Mouse (Mus musculus): ENCODE measurements around the gene Tmod3.

Gene Tmod3

DNA sequence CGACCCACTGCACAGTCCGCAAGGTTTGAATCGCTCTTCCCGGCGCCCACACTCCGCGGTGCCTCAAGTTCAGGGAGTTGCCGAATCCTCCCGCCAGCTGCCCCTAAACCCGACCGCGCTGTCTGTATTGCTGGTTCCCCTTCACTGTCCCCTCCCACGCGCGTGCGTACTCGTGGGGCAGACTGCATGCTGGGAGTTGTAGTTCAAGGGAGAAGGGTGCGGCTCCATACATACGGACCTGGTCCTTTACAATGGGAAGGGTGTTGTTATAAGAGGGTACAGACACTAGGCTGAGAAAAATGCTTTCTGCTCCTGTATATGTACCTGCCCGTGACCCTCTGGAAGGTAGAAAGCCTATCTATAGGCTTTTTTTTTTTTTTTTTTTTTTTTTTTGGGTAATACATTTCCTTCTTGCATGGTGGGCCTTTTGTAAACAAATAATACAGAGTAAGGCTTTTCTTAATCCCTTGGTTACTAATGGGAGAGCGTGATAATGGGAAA, at the start of gene Tmod3:
Gene Tmod3, minus strand, starts transcription at position 146 of the 501 bp plus-strand sequence.
- DNase-seq = peak; percentile 97

GRCm38 (mm10) chr9:75607496-75607895, 48.0 kb upstream of the Tmod3 start:
- DNase-seq = no peak

- DNase-seq = no peak
Measured at GRCm38 (mm10) chr9:75601510-75601909, 42.1 kb upstream of the Tmod3 start.

DNA sequence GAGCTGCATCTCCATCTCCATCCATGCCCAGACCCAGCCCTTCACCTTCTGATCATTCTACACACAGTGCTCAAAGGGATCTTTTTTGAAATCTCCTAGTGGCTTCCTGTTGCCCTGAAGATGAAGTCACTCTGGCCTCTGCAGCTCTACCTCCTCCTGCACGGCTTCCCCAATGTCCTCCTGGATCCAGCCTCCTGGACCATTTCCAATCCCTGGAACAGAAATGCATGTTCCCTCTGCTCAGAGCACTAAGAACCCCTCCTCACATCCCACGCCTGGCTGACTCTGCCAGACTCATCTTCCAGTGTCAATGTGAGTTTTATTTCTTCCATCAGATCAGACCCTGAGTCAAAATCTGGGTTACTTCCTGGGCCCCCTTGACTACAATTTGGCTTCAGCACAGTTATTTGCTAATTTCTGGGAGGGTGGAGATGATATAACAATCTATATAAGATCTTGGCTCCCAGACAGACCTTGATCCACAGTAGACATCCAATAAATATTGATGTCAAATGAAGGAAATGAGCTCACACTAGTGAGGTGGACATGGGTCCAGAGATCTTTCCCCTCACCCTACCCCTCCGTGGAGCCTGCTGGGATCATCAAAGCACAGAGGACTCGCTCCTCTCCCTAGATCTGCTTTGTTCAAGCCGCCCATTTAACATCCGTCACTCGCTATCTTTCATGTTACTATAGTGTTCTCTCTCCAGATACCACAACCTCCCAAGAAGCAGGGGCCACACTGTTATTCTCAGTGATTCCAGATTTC, 40.9 kb upstream of the Tmod3 start:
- no peak for DNase-seq

GRCm38 (mm10) chr9:75599191-75599841, 39.9 kb upstream of the Tmod3 start:
- DNase-seq = no peak

- DNase-seq = no peak
Measured at GRCm38 (mm10) chr9:75597596-75597995, 38.1 kb upstream of the Tmod3 start.

DNA sequence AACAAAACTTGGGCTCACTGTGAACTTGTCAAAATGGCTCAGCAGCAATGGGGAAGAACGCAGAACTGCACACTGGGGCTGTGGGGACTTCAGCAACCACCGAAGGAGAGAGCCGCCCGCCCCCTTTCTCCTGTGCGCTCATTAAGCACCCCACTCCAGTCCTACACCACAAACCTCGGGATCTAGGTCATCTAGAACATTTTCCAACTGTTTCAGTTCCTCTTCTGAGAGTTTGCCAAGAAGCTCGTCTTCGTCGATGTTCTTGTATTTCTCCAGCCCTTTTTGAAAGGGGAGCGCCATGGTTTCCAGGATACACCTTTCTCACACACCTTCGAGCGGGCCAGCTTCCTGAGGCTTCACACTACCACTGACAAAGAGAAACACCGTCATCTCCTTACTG, 37.6 kb upstream of the Tmod3 start:
- no peak for DNase-seq

DNA sequence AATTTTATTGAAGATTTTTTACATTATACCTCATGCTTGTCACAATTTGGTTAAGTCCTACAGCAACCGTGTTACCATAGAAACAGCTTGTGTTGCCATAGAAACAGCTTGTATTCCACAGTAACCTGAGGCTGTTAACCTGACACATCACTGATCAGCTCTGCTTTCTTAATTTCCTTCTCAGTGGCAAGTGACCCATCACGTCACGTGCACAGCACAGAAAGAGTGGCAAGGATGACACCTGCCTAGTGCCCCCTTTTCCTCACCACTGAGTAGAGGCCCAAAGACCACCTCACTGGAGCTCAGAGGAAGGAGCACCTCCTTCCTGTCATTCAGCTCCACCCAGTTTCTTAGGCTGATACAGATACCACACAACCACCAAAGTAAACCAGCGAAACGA, 34.0 kb upstream of the Tmod3 start:
- DNase-seq = no peak

- no peak for DNase-seq
Measured at GRCm38 (mm10) chr9:75589850-75590790, 30.7 kb upstream of the Tmod3 start.

- no peak for DNase-seq
Measured at GRCm38 (mm10) chr9:75581694-75582350, 22.4 kb upstream of the Tmod3 start.

GRCm38 (mm10) chr9:75579321-75579720, 19.9 kb upstream of the Tmod3 start:
- no peak for DNase-seq

- no peak for DNase-seq
Measured at GRCm38 (mm10) chr9:75571036-75571942, 11.8 kb upstream of the Tmod3 start.

DNA sequence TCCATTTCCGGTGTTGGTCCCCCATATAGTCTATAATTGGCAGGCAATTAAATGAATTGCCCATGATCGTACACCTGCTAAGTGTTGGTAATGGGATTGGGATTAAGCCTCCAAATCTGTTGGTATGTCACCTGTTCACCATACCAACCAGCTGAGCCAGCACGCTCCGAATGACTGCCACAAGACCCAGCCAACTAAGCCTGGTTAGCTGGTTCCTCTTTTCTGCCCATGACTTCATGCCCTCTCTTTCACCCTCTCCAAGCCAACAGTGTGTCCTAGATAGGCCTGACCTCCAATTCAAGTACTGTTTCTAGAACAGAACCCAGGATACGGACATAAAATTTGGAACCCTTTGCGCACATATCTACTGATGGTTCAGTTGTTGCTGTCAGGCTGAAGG, 8.9 kb upstream of the Tmod3 start:
- no peak for DNase-seq

- DNase-seq = no peak
Measured at GRCm38 (mm10) chr9:75564892-75565291, 5.4 kb upstream of the Tmod3 start.

DNA sequence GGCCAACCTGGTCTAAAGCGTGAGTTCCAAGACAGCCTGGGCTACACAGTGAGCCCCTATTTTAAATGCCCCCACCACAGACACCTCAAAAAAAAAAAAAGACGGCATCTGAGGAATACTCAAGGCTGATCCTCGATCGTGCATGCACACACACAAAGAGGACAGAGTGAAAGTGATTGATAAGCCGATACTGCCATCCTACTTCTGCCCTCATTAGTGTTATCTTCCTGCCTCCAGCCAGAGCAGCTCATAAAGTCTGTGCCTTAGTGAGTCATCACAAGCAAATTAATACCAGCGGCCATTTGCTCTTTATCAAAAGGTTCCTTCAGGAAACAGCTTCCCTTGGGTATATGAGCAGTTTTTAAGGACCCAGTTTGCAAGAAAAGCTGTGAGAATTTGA, 4.2 kb upstream of the Tmod3 start:
- DNase-seq = no peak

GRCm38 (mm10) chr9:75563176-75563575, 3.7 kb upstream of the Tmod3 start:
- no peak for DNase-seq

- no peak for DNase-seq
Measured at GRCm38 (mm10) chr9:75561040-75561669, 1.7 kb upstream of the Tmod3 start.

DNA sequence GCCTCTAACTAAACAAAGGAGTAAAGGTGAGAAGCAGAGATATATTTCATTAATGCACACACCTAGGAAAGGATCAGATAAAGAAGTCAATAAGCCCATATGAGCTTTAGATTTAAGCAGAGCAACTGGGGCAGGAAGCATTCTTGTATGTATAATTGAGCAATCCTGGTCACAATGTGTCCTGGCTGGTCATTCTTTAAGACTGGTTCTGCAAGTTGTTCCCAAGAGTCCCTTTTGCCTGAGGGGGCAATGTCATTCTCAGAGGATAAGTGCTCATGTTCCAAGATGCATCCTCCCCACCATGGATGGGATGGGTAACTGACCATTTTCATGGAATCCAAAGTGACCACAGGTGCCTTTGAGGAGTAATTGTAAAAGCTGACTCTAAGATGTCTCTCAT, 896 bp upstream of the Tmod3 start:
- DNase-seq = no peak

GRCm38 (mm10) chr9:75558812-75559511, 495 bp downstream of the Tmod3 start:
- no peak for DNase-seq

GRCm38 (mm10) chr9:75558360-75558759, 1.1 kb downstream of the Tmod3 start:
- no peak for DNase-seq

All from thymus, postnatal 4 days (tissue).